In genomic region chr13:55976911-55977381, GRCm38 (mm10) we compare ENCODE assay signal across 11 mouse cellular contexts.
A peak's percentile ranks its signal among the peaks of the same experiment; 100 is the strongest.
DNase-seq lines count a peak whose midpoint lies in the region; ATAC-seq lines count a peak whose summit lies in the region.
"Had no signal": no experiment of that assay in that cellular context is flagged by ENCODE, and none has a peak within 500 bp of the region (broad histone marks: within the 10 kb centered on the region; RNA-seq: fewer than 3 reads in every experiment).

No protein-coding gene starts in this region.

- H3K9me3 ChIP-seq in intestine, embryonic 16.5 days (ENCODE audit: control insufficient read depth, low read length), result no peaks in the 10 kb centered on the region
- H3K9me3 ChIP-seq in stomach, embryonic 16.5 days (replicated peaks; ENCODE audit: control insufficient read depth, low read length), result no peaks in the 10 kb centered on the region
- H3K9me3 ChIP-seq: liver, embryonic 15.5 days had no signal

- peak; percentile 41 for DNase-seq in adrenal gland, postnatal 14 days
- no peak for DNase-seq in adrenal gland, adult 18-20 months (ENCODE audit: low spot score in 2 of 2)
- DNase-seq in lung, postnatal 36 days, result peak; percentile 25
- no peak for DNase-seq in lung, postnatal 10 days
- DNase-seq in frontal cortex, postnatal 36 days (ENCODE audit: low spot score in 2 of 2), result no peak
- DNase-seq in MN1 (ENCODE audit: low spot score), result no peak
- DNase-seq: B cell, adult 2 months; thymus, postnatal 36 days had no signal

- no peak overlapping the region for H3K4me3 ChIP-seq in intestine, embryonic 16.5 days (ENCODE audit: low read length)
- no peak overlapping the region for H3K4me3 ChIP-seq in stomach, embryonic 16.5 days (replicated peaks; ENCODE audit: low read length)
- H3K4me3 ChIP-seq: liver, embryonic 15.5 days had no signal

- peak overlapping the region; percentile 2; the same call in 1 of the 2 replicates for H3K9ac ChIP-seq in intestine, embryonic 16.5 days (ENCODE audit: low read depth, low read length)
- peak overlapping the region; percentile 53 for H3K9ac ChIP-seq in stomach, embryonic 16.5 days (ENCODE audit: low read length)
- H3K9ac ChIP-seq: liver, embryonic 15.5 days had no signal

- H3K4me2 ChIP-seq in intestine, embryonic 16.5 days (ENCODE audit: low read depth, low read length), result no peak overlapping the region
- H3K4me2 ChIP-seq in stomach, embryonic 16.5 days (ENCODE audit: low read depth, low read length), result peak overlapping the region; percentile 30; the same call in 1 of the 2 replicates
- H3K4me2 ChIP-seq: liver, embryonic 15.5 days had no signal

- H3K27ac ChIP-seq in intestine, embryonic 16.5 days (ENCODE audit: low read length), result peak overlapping the region; percentile 49; the same call in 1 of the 2 replicates
- H3K27ac ChIP-seq in stomach, embryonic 16.5 days (ENCODE audit: low read length), result peak overlapping the region; percentile 97
- H3K27ac ChIP-seq: liver, embryonic 15.5 days had no signal

- WGBS in intestine, embryonic 16.5 days, result 18% methylated on average over 10 of the region's 10 CpGs
- WGBS in stomach, embryonic 16.5 days, result 9% methylated on average over 10 of the region's 10 CpGs

- ATAC-seq in intestine, embryonic 16.5 days, result peak; percentile 74
- peak; percentile 87 for ATAC-seq in stomach, embryonic 16.5 days (ENCODE audit: insufficient read depth, low FRiP score)

- H3K4me1 ChIP-seq in intestine, embryonic 16.5 days (ENCODE audit: control insufficient read depth, insufficient read depth, low read length), result peaks cover 17% of the 10 kb centered on the region
- H3K4me1 ChIP-seq in stomach, embryonic 16.5 days (ENCODE audit: control insufficient read depth, insufficient read depth, low read length), result peaks cover 43% of the 10 kb centered on the region
- H3K4me1 ChIP-seq: liver, embryonic 15.5 days had no signal

- no peaks in the 10 kb centered on the region for H3K36me3 ChIP-seq in intestine, embryonic 16.5 days (ENCODE audit: control insufficient read depth, insufficient read depth, low read length)
- H3K36me3 ChIP-seq in stomach, embryonic 16.5 days (ENCODE audit: control insufficient read depth, insufficient read depth, low read length), result no peaks in the 10 kb centered on the region
- H3K36me3 ChIP-seq: liver, embryonic 15.5 days had no signal

- peaks cover 4% of the 10 kb centered on the region; the same call in 1 of the 2 replicates for H3K27me3 ChIP-seq in intestine, embryonic 16.5 days (replicated peaks; ENCODE audit: control insufficient read depth, insufficient read depth, low read length)
- no peaks in the 10 kb centered on the region for H3K27me3 ChIP-seq in stomach, embryonic 16.5 days (ENCODE audit: control insufficient read depth, insufficient read depth, low read length)
- H3K27me3 ChIP-seq: liver, embryonic 15.5 days had no signal

Comparison
In these comparisons a context has a peak if more than half of its experiments do, and no peak if none do; other contexts are left out.
1. DNase-seq: peak in adrenal gland, postnatal 14 days (single experiment) and lung, postnatal 36 days (single experiment); none in adrenal gland, adult 18-20 months (0 of 2), lung, postnatal 10 days (single experiment), frontal cortex, postnatal 36 days (0 of 2) and MN1 (single experiment).